ENCODE assay signal across 19 mouse cellular contexts in genomic region chr6:100447211-100447610, GRCm38 (mm10).
DNase-seq lines count a peak whose midpoint lies in the region; ATAC-seq lines count a peak whose summit lies in the region.
"Had no signal": no experiment of that assay in that cellular context is flagged by ENCODE, and none has a peak within 500 bp of the region (broad histone marks: within the 10 kb centered on the region; RNA-seq: fewer than 3 reads in every experiment).

No protein-coding gene starts in this region.

- H3K9ac ChIP-seq in hindbrain, embryonic 11.5 days (ENCODE audit: low read depth, low read length), result no peak overlapping the region
- no peak overlapping the region for H3K9ac ChIP-seq in hindbrain, embryonic 12.5 days
- no peak overlapping the region for H3K9ac ChIP-seq in midbrain, embryonic 11.5 days (ENCODE audit: low read length)
- H3K9ac ChIP-seq in midbrain, embryonic 16.5 days (ENCODE audit: low read depth, low read length), result no peak overlapping the region
- no peak overlapping the region for H3K9ac ChIP-seq in hindbrain, embryonic 15.5 days
- H3K9ac ChIP-seq in stomach, embryonic 16.5 days (ENCODE audit: low read length), result no peak overlapping the region
- H3K9ac ChIP-seq: limb, embryonic 15.5 days; midbrain, embryonic 12.5 days; neural tube, embryonic 12.5 days had no signal

- intact Hi-C loops in left cerebral cortex, postnatal 25 days (cut with DNase I), result no loop called here

- peak; percentile 17; the same call in 1 of the 2 replicates for ATAC-seq in hindbrain, embryonic 11.5 days (ENCODE audit: low FRiP score)
- ATAC-seq in hindbrain, embryonic 12.5 days (ENCODE audit: low FRiP score), result no peak
- peak; percentile 42; the same call in 1 of the 2 replicates for ATAC-seq in midbrain, embryonic 11.5 days (ENCODE audit: low FRiP score)
- ATAC-seq in midbrain, embryonic 16.5 days, result no peak
- ATAC-seq in hindbrain, embryonic 15.5 days (ENCODE audit: low FRiP score, low read depth), result 0 out of 2 replicates have a peak, but pooled peaks have one; percentile 38
- ATAC-seq in stomach, embryonic 16.5 days (ENCODE audit: insufficient read depth, low FRiP score), result peak; percentile 61; the same call in 1 of the 2 replicates

- H3K4me1 ChIP-seq in hindbrain, embryonic 11.5 days (replicated peaks; ENCODE audit: control insufficient read depth, insufficient read depth, low read length), result 0 out of 2 replicates have a peak, but pooled peaks cover 3% of the 10 kb centered on the region
- peaks cover 8% of the 10 kb centered on the region for H3K4me1 ChIP-seq in hindbrain, embryonic 12.5 days
- H3K4me1 ChIP-seq in midbrain, embryonic 11.5 days (ENCODE audit: control insufficient read depth, insufficient read depth, low read length), result no peaks in the 10 kb centered on the region; the same call in 1 of the 2 replicates
- H3K4me1 ChIP-seq in midbrain, embryonic 16.5 days (ENCODE audit: control insufficient read depth, insufficient read depth, low read length), result 0 out of 2 replicates have a peak, but pooled peaks cover 3% of the 10 kb centered on the region
- H3K4me1 ChIP-seq in hindbrain, embryonic 15.5 days (replicated peaks), result 0 out of 2 replicates have a peak, but pooled peaks cover 7% of the 10 kb centered on the region
- H3K4me1 ChIP-seq in stomach, embryonic 16.5 days (ENCODE audit: control insufficient read depth, insufficient read depth, low read length), result 0 out of 2 replicates have a peak, but pooled peaks cover 5% of the 10 kb centered on the region
- H3K4me1 ChIP-seq: limb, embryonic 15.5 days had no signal

- DNase-seq in hindbrain, embryonic 11.5 days (ENCODE audit: low spot score), result no peak
- DNase-seq in midbrain, embryonic 11.5 days (ENCODE audit: low spot score, missing footprints), result no peak
- DNase-seq in gastrocnemius, postnatal 10 days, result no peak
- no peak for DNase-seq in left cerebral cortex, postnatal 25 days (ENCODE audit: low spot score in 2 of 2)
- DNase-seq: adrenal gland, postnatal 25 days; cerebellum, adult 9-11 months; gastrocnemius, postnatal 25 days; heart, postnatal 36 days; kidney, adult 9 months; lung, postnatal 36 days; right cerebral cortex, postnatal 4 days had no signal

- no peak overlapping the region for H3K4me3 ChIP-seq in hindbrain, embryonic 11.5 days (ENCODE audit: low read depth, low read length)
- no peak overlapping the region for H3K4me3 ChIP-seq in hindbrain, embryonic 12.5 days
- no peak overlapping the region for H3K4me3 ChIP-seq in midbrain, embryonic 11.5 days (ENCODE audit: low read depth, low read length)
- no peak overlapping the region for H3K4me3 ChIP-seq in midbrain, embryonic 16.5 days (ENCODE audit: low read depth, low read length)
- no peak overlapping the region for H3K4me3 ChIP-seq in hindbrain, embryonic 15.5 days
- H3K4me3 ChIP-seq in stomach, embryonic 16.5 days (replicated peaks; ENCODE audit: low read length), result no peak overlapping the region
- H3K4me3 ChIP-seq: limb, embryonic 15.5 days; midbrain, embryonic 12.5 days; neural tube, embryonic 12.5 days had no signal

- H3K4me2 ChIP-seq in hindbrain, embryonic 11.5 days (replicated peaks; ENCODE audit: low read depth, low read length), result no peak overlapping the region
- no peak overlapping the region for H3K4me2 ChIP-seq in hindbrain, embryonic 12.5 days (replicated peaks)
- H3K4me2 ChIP-seq in midbrain, embryonic 11.5 days, result no peak overlapping the region
- H3K4me2 ChIP-seq in midbrain, embryonic 16.5 days (ENCODE audit: low read length), result no peak overlapping the region
- H3K4me2 ChIP-seq in hindbrain, embryonic 15.5 days, result no peak overlapping the region
- no peak overlapping the region for H3K4me2 ChIP-seq in stomach, embryonic 16.5 days (ENCODE audit: low read depth, low read length)
- H3K4me2 ChIP-seq: heart, embryonic 11.5 days; limb, embryonic 15.5 days; midbrain, embryonic 12.5 days; neural tube, embryonic 12.5 days had no signal

- H3K9me3 ChIP-seq in hindbrain, embryonic 11.5 days (ENCODE audit: control insufficient read depth, low read length), result no peaks in the 10 kb centered on the region
- H3K9me3 ChIP-seq in hindbrain, embryonic 12.5 days (replicated peaks), result peaks cover 10% of the 10 kb centered on the region; the same call in 1 of the 2 replicates
- peaks cover 4% of the 10 kb centered on the region; the same call in 1 of the 2 replicates for H3K9me3 ChIP-seq in midbrain, embryonic 11.5 days (ENCODE audit: control insufficient read depth, low read length)
- no peaks in the 10 kb centered on the region for H3K9me3 ChIP-seq in midbrain, embryonic 16.5 days (replicated peaks; ENCODE audit: control insufficient read depth, low read length, poor library complexity, severe bottlenecking)
- H3K9me3 ChIP-seq in hindbrain, embryonic 15.5 days, result no peaks in the 10 kb centered on the region
- peaks cover 4% of the 10 kb centered on the region; the same call in 1 of the 2 replicates for H3K9me3 ChIP-seq in stomach, embryonic 16.5 days (replicated peaks; ENCODE audit: control insufficient read depth, low read length)
- H3K9me3 ChIP-seq: limb, embryonic 15.5 days had no signal

- no peaks in the 10 kb centered on the region for H3K36me3 ChIP-seq in hindbrain, embryonic 11.5 days (ENCODE audit: control insufficient read depth, insufficient read depth, low read length)
- no peaks in the 10 kb centered on the region for H3K36me3 ChIP-seq in hindbrain, embryonic 12.5 days
- no peaks in the 10 kb centered on the region for H3K36me3 ChIP-seq in midbrain, embryonic 11.5 days (ENCODE audit: control insufficient read depth, insufficient read depth, low read length)
- no peaks in the 10 kb centered on the region for H3K36me3 ChIP-seq in midbrain, embryonic 16.5 days (ENCODE audit: control insufficient read depth, insufficient read depth, low read length)
- no peaks in the 10 kb centered on the region for H3K36me3 ChIP-seq in hindbrain, embryonic 15.5 days
- no peaks in the 10 kb centered on the region for H3K36me3 ChIP-seq in stomach, embryonic 16.5 days (ENCODE audit: control insufficient read depth, insufficient read depth, low read length)
- H3K36me3 ChIP-seq: limb, embryonic 15.5 days; midbrain, embryonic 12.5 days; neural tube, embryonic 12.5 days had no signal

- no peak overlapping the region for H3K27ac ChIP-seq in hindbrain, embryonic 11.5 days (ENCODE audit: low read depth, low read length)
- H3K27ac ChIP-seq in hindbrain, embryonic 12.5 days, result no peak overlapping the region
- no peak overlapping the region for H3K27ac ChIP-seq in midbrain, embryonic 11.5 days (ENCODE audit: low read depth, low read length)
- no peak overlapping the region for H3K27ac ChIP-seq in midbrain, embryonic 16.5 days (ENCODE audit: low read length)
- H3K27ac ChIP-seq in hindbrain, embryonic 15.5 days (replicated peaks), result no peak overlapping the region
- no peak overlapping the region for H3K27ac ChIP-seq in stomach, embryonic 16.5 days (ENCODE audit: low read length)
- H3K27ac ChIP-seq: limb, embryonic 15.5 days; midbrain, embryonic 12.5 days; neural tube, embryonic 12.5 days had no signal

- 24% methylated on average over 1 of the region's 1 CpGs for WGBS in hindbrain, embryonic 11.5 days
- WGBS in hindbrain, embryonic 12.5 days, result 15% methylated on average over 1 of the region's 1 CpGs
- 22% methylated on average over 1 of the region's 1 CpGs for WGBS in midbrain, embryonic 11.5 days
- WGBS in midbrain, embryonic 16.5 days, result 39% methylated on average over 1 of the region's 1 CpGs
- 0% methylated on average over 1 of the region's 1 CpGs for WGBS in hindbrain, embryonic 15.5 days
- 24% methylated on average over 1 of the region's 1 CpGs for WGBS in stomach, embryonic 16.5 days

- peaks cover 2% of the 10 kb centered on the region; the same call in 1 of the 2 replicates for H3K27me3 ChIP-seq in hindbrain, embryonic 11.5 days (ENCODE audit: control insufficient read depth, insufficient read depth, low read length)
- H3K27me3 ChIP-seq in hindbrain, embryonic 12.5 days, result 0 out of 2 replicates have a peak, but pooled peaks cover 4% of the 10 kb centered on the region
- H3K27me3 ChIP-seq in midbrain, embryonic 11.5 days (ENCODE audit: control insufficient read depth, insufficient read depth, low read length), result no peaks in the 10 kb centered on the region
- H3K27me3 ChIP-seq in midbrain, embryonic 16.5 days (ENCODE audit: control insufficient read depth, insufficient read depth, low read depth, low read length), result no peaks in the 10 kb centered on the region
- no peaks in the 10 kb centered on the region for H3K27me3 ChIP-seq in hindbrain, embryonic 15.5 days
- no peaks in the 10 kb centered on the region for H3K27me3 ChIP-seq in stomach, embryonic 16.5 days (ENCODE audit: control insufficient read depth, insufficient read depth, low read length)
- H3K27me3 ChIP-seq: neural tube, embryonic 12.5 days had no signal

Comparison
In these comparisons a context has a peak if more than half of its experiments do, and no peak if none do; other contexts are left out.
1. ATAC-seq: peak in hindbrain, embryonic 11.5 days (single experiment), midbrain, embryonic 11.5 days (single experiment), hindbrain, embryonic 15.5 days (single experiment) and stomach, embryonic 16.5 days (single experiment); none in hindbrain, embryonic 12.5 days (single experiment) and midbrain, embryonic 16.5 days (single experiment).